Mouse (Mus musculus): ENCODE results near the gene Gata3. TPM values are rescaled to one million over a fixed set of nuclear protein-coding genes. Genes with fewer than 3 reads are reported as not detected.

The Gata3 gene
- polyA plus RNA-seq, 1 experiment from 2014 or later, result 22.6 TPM

- no peaks in the 10 kb centered on the region for H3K36me3 ChIP-seq
- H3K4me2 ChIP-seq (replicated peaks), result peak overlapping the region; percentile 85
- peaks cover 43% of the 10 kb centered on the region for H3K27me3 ChIP-seq
- no peaks in the 10 kb centered on the region for H3K9me3 ChIP-seq
- peak overlapping the region; percentile 77 for H3K27ac ChIP-seq
- ATAC-seq (ENCODE audit: insufficient number of reproducible peaks, insufficient read depth, low FRiP score, low TSS enrichment), result peak; percentile 20; the same call in 1 of the 2 replicates
- peak overlapping the region; percentile 55 for H3K9ac ChIP-seq
- H3K4me1 ChIP-seq, result peaks cover 31% of the 10 kb centered on the region
- H3K4me3 ChIP-seq, result peak overlapping the region; percentile 49
- under 1% methylated on average over 31 of the region's 33 CpGs for WGBS
Measured at GRCm38 (mm10) chr2:9878564-9879081, 11.2 kb downstream of the Gata3 start.

GRCm38 (mm10) chr2:9877966-9878563 lies 11.8 kb downstream of the Gata3 start:
- Histone ChIP-seq H3K36me3 (no peaks in the 10 kb centered on the region), H3K27me3 (peaks cover 42% of the 10 kb centered on the region), H3K9me3 (no peaks in the 10 kb centered on the region), H3K9ac (peak overlapping the region; percentile 49), H3K4me2 (replicated peaks) (peak overlapping the region; percentile 85), H3K4me1 (peaks cover 36% of the 10 kb centered on the region), H3K27ac (peak overlapping the region; percentile 72), H3K4me3 (peak overlapping the region; percentile 49)
- under 1% methylated on average over 19 of the region's 19 CpGs for WGBS
- ATAC-seq (ENCODE audit: insufficient number of reproducible peaks, insufficient read depth, low FRiP score, low TSS enrichment), result no peak

DNA sequence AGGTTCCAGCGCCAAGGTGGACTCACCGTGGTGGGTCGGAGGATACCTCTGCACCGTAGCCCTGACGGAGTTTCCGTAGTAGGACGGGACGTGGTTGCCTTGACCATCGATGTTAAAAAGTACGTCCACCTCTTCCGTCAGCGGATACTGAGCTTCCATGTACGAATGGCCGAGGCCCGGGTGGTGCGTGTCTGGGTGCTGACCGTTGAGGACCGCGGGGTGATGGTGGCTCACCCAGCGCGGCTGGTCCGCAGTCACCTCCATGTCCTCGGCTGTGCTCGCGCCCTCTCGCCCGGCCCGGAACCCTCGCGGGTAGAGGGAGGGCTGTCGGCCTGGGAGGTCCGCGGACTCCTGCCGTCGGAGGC lies 12.5 kb downstream of the Gata3 start:
- H3K9ac ChIP-seq, result peak overlapping the region; percentile 55

DNA sequence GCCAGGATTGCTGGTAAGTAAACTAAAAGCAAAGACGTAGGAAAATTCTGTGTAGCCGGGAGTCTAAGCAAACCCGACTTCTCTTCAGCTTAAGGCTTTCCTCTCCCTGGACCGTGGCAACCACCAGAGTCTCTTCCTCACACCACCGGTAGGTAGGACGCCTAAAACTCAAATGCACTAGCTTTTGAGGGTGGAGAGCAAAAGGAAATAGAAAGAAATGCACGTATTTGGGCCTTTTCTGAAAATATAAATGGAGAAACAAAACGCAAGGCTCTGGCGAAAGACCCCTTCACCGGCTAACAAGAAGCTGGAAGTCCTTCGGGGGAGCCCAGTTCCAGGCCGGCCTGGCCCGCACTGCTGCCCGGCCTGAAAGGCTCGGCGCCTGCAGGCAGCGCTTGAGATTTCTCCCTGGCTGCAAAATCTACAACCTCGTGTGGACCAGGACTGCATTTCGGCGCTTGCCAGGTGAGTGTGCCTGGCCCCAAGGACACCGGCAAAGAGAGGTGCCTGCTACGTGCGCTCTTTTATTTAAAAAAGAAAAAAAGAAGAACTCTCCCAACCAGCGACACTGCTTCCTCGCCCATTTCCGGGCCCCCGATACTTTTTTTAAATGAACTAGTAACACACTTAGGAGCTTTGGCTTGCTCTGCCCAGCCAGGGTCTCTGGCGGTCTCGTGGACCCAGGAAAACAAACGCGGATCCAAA lies 13.1 kb downstream of the Gata3 start:
- H3K9me3 ChIP-seq, result no peaks in the 10 kb centered on the region
- H3K36me3 ChIP-seq, result no peaks in the 10 kb centered on the region
- peak overlapping the region; percentile 85 for H3K4me2 ChIP-seq (replicated peaks)
- H3K4me1 ChIP-seq, result peaks cover 33% of the 10 kb centered on the region
- peaks cover 37% of the 10 kb centered on the region for H3K27me3 ChIP-seq
- H3K27ac ChIP-seq, result peak overlapping the region; percentile 77; the same call in 1 of the 2 replicates
- ATAC-seq (ENCODE audit: insufficient number of reproducible peaks, insufficient read depth, low FRiP score, low TSS enrichment), result no peak
- WGBS, result 2% methylated on average over 31 of the region's 31 CpGs
- peak overlapping the region; percentile 49 for H3K4me3 ChIP-seq
- peak overlapping the region; percentile 55 for H3K9ac ChIP-seq

More for the DNA sequence above, 12.5 kb downstream of the Gata3 start:
- Histone ChIP-seq H3K4me3 (peak overlapping the region; percentile 49), H3K36me3 (no peaks in the 10 kb centered on the region), H3K4me2 (replicated peaks) (peak overlapping the region; percentile 85), H3K27ac (peak overlapping the region; percentile 77), H3K4me1 (peaks cover 37% of the 10 kb centered on the region), H3K27me3 (peaks cover 41% of the 10 kb centered on the region), H3K9me3 (no peaks in the 10 kb centered on the region)
- ATAC-seq (ENCODE audit: insufficient number of reproducible peaks, insufficient read depth, low FRiP score, low TSS enrichment), result no peak
- WGBS, result 1% methylated on average over 35 of the region's 35 CpGs

DNA sequence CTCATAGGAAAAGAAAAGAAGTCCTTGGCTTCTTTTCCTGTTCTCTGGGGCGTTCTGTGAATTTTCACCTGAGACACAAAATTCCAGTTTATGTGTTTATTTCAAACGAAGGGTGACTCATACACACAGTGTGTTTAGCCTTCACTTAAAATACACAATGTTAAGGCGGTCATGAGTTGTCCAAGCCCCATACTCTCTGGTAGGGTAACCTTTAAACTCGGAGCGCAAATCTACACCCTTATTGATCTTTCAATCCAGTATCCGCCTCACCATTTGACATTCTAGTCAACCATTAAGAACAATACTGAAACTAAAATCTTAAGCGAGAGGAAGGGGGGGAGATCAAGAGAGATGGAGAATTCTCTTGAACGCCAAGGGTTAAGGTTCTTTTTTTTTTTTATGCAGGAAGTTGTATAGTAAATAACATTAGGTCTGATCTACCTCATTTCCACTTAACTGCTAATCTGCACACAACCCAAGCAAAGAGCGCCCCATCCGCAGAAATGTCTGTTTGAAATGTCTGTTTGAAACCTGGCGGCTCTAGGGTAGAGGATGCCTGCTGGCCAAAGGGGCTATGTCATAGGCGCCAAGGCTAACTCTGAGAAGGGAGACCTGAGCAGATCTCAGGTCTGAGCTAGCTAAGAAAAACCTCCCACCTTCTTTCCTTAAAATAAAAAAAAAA lies 14.0 kb downstream of the Gata3 start:
- Histone ChIP-seq H3K36me3 (no peaks in the 10 kb centered on the region), H3K4me1 (peaks cover 27% of the 10 kb centered on the region), H3K27ac (no peak overlapping the region), H3K27me3 (peaks cover 40% of the 10 kb centered on the region), H3K4me3 (peak overlapping the region; percentile 49), H3K9me3 (no peaks in the 10 kb centered on the region), H3K9ac (0 out of 2 replicates have a peak overlapping the region, but pooled peaks have one; percentile 38), H3K4me2 (replicated peaks) (peak overlapping the region; percentile 85)
- ATAC-seq (ENCODE audit: insufficient number of reproducible peaks, insufficient read depth, low FRiP score, low TSS enrichment), result no peak
- 9% methylated on average over 12 of the region's 12 CpGs for WGBS

GRCm38 (mm10) chr2:9875220-9875619 lies 14.6 kb downstream of the Gata3 start:
- Histone ChIP-seq H3K27ac (no peak overlapping the region), H3K27me3 (peaks cover 40% of the 10 kb centered on the region), H3K4me1 (peaks cover 27% of the 10 kb centered on the region; the same call in 1 of the 2 replicates), H3K4me2 (replicated peaks) (peak overlapping the region; percentile 85), H3K36me3 (no peaks in the 10 kb centered on the region), H3K9me3 (no peaks in the 10 kb centered on the region), H3K9ac (0 out of 2 replicates have a peak overlapping the region, but pooled peaks have one; percentile 38), H3K4me3 (peak overlapping the region; percentile 49)
- no peak for ATAC-seq (ENCODE audit: insufficient number of reproducible peaks, insufficient read depth, low FRiP score, low TSS enrichment)
- WGBS, result 5% methylated on average over 4 of the region's 4 CpGs

GRCm38 (mm10) chr2:9874467-9875219 lies 15.2 kb downstream of the Gata3 start:
- Histone ChIP-seq H3K9ac (peak overlapping the region; percentile 38), H3K27me3 (peaks cover 41% of the 10 kb centered on the region), H3K4me2 (replicated peaks) (peak overlapping the region; percentile 85), H3K4me3 (peak overlapping the region; percentile 49), H3K4me1 (peaks cover 27% of the 10 kb centered on the region; the same call in 1 of the 2 replicates), H3K9me3 (no peaks in the 10 kb centered on the region), H3K36me3 (no peaks in the 10 kb centered on the region), H3K27ac (no peak overlapping the region; the same call in 1 of the 2 replicates)
- no peak for ATAC-seq (ENCODE audit: insufficient number of reproducible peaks, insufficient read depth, low FRiP score, low TSS enrichment)
- 5% methylated on average over 37 of the region's 39 CpGs for WGBS

DNA sequence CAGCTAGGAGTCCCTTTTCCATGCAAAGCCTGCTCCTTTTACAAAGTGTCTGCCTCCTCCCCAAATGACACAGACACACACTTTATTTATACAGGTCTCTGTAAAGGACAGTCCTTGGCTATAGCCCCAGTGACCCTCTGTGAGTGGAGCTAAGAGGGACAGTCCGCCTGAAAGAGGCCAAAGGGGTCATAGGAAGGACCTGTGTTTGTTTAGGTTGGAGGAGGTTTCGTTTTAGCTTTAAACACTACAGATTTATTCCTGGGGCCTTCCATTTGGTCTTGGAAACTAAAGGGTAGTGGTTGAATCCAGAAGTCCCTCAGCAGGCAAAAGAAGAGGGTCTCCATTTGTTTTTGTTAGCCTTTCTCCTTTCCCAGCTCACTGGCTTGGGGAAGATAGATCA lies 16.1 kb downstream of the Gata3 start:
- H3K4me2 ChIP-seq (replicated peaks), result peak overlapping the region; percentile 85

DNA sequence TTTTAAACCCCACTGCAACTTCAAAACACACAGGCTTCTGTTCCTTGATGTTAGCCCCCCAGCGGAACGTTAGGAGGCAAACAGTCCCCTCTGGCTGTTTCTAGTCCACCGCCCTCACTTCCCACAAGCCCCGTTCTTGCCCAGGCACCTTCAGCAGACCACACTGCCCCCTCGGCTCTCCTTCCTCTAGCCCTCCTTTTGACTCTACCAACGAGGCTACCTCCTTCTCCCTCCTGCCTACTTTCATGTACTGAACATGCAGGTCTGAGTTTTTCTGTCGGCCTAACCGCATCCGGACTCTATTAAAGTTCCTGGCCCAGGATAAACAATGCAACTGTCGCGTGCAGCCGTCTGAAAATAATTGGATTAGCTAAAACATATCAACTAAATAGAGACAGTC lies 17.2 kb downstream of the Gata3 start:
- no peaks in the 10 kb centered on the region for H3K9me3 ChIP-seq
- no peaks in the 10 kb centered on the region for H3K36me3 ChIP-seq
- H3K4me3 ChIP-seq, result peak overlapping the region; percentile 18
- H3K4me1 ChIP-seq, result peaks cover 27% of the 10 kb centered on the region; the same call in 1 of the 2 replicates
- 1% methylated on average over 12 of the region's 12 CpGs for WGBS
- H3K4me2 ChIP-seq (replicated peaks), result peak overlapping the region; percentile 85
- peaks cover 41% of the 10 kb centered on the region for H3K27me3 ChIP-seq
- H3K27ac ChIP-seq, result no peak overlapping the region
- peak overlapping the region; percentile 22 for H3K9ac ChIP-seq
- no peak for ATAC-seq (ENCODE audit: insufficient number of reproducible peaks, insufficient read depth, low FRiP score, low TSS enrichment)

More for the DNA sequence above, 16.1 kb downstream of the Gata3 start:
- peak overlapping the region; percentile 38 for H3K9ac ChIP-seq
- 17% methylated on average over 2 of the region's 2 CpGs for WGBS
- H3K27me3 ChIP-seq, result peaks cover 44% of the 10 kb centered on the region
- ATAC-seq (ENCODE audit: insufficient number of reproducible peaks, insufficient read depth, low FRiP score, low TSS enrichment), result no peak
- H3K4me1 ChIP-seq, result peaks cover 27% of the 10 kb centered on the region; the same call in 1 of the 2 replicates
- no peaks in the 10 kb centered on the region for H3K36me3 ChIP-seq
- H3K4me3 ChIP-seq, result peak overlapping the region; percentile 49
- no peaks in the 10 kb centered on the region for H3K9me3 ChIP-seq
- no peak overlapping the region for H3K27ac ChIP-seq

DNA sequence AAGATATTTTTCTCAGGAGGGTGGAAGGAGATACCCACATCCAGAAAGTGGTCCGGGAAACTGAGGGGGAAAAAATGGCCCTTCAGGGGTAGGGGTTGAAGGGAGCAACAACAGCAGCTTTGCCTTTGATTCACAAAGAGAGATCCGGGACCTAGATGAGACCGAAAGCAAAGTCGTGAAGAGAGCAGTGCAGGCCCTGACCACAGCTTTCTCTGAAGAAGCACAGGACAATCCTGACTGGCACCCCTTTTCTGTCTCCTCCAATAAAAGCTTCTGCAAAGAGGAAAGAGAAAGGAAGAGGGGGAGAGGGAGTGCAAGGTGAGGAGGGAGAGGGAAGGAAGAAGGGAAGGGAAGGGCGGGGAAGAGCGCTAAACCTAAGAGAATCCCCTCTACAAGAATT lies 18.0 kb downstream of the Gata3 start:
- no peaks in the 10 kb centered on the region for H3K36me3 ChIP-seq
- 30% methylated on average over 6 of the region's 6 CpGs for WGBS
- H3K9ac ChIP-seq, result no peak overlapping the region
- H3K4me3 ChIP-seq, result no peak overlapping the region
- H3K27me3 ChIP-seq, result peaks cover 41% of the 10 kb centered on the region
- no peaks in the 10 kb centered on the region for H3K9me3 ChIP-seq
- H3K4me2 ChIP-seq (replicated peaks), result 0 out of 2 replicates have a peak overlapping the region, but pooled peaks have one; percentile 85
- ATAC-seq (ENCODE audit: insufficient number of reproducible peaks, insufficient read depth, low FRiP score, low TSS enrichment), result no peak
- H3K4me1 ChIP-seq, result peaks cover 22% of the 10 kb centered on the region; the same call in 1 of the 2 replicates
- no peak overlapping the region for H3K27ac ChIP-seq

Measured in embryonic facial prominence, embryonic 12.5 days (tissue).